In genomic region chr10:80526172-80526571, GRCm38 (mm10) we compare ENCODE assay signal across 10 mouse cellular contexts. TPM values are rescaled to one million over a fixed set of nuclear protein-coding genes. Genes with fewer than 3 reads are reported as not detected.
A peak's percentile ranks its signal among the peaks of the same experiment; 100 is the strongest.
DNase-seq lines count a peak whose midpoint lies in the region; ATAC-seq and TF ChIP-seq lines count a peak whose summit lies in the region.
"Had no signal": no experiment of that assay in that cellular context is flagged by ENCODE, and none has a peak within 500 bp of the region (broad histone marks: within the 10 kb centered on the region; RNA-seq: fewer than 3 reads in every experiment).

No protein-coding gene starts in this region.

- TF ChIP-seq CTCF in brain, embryonic 14.5 days (IDR thresholded peaks at IDR 0.05; ENCODE audit: borderline replicate concordance, extremely low read depth, insufficient read depth, insufficient read length) = no peak

- no peak overlapping the region for H3K4me3 ChIP-seq in heart, embryonic 14.5 days (ENCODE audit: control insufficient read depth in 1 of 2, insufficient read depth in 1 of 2, low read depth in 1 of 2, low read length in 2 of 2)
- H3K4me3 ChIP-seq in hindbrain, embryonic 13.5 days = peak overlapping the region; percentile 29
- H3K4me3 ChIP-seq in midbrain, embryonic 15.5 days = peak overlapping the region; percentile 22
- H3K4me3 ChIP-seq: layer of hippocampus, adult 2 months had no signal

- no peaks in the 10 kb centered on the region for H3K9me3 ChIP-seq in heart, embryonic 14.5 days (ENCODE audit: control insufficient read depth, low read length)
- H3K9me3 ChIP-seq in hindbrain, embryonic 13.5 days = no peaks in the 10 kb centered on the region
- no peaks in the 10 kb centered on the region for H3K9me3 ChIP-seq in midbrain, embryonic 15.5 days

- no peak for TF ChIP-seq POLR2A in brain, embryonic 14.5 days (IDR thresholded peaks at IDR 0.05; ENCODE audit: borderline replicate concordance, extremely low read depth, insufficient read depth, insufficient read length, poor library complexity, severe bottlenecking)

- H3K4me2 ChIP-seq in heart, embryonic 14.5 days (ENCODE audit: low read length) = no peak overlapping the region
- peak overlapping the region; percentile 47 for H3K4me2 ChIP-seq in hindbrain, embryonic 13.5 days
- H3K4me2 ChIP-seq in midbrain, embryonic 15.5 days = peak overlapping the region; percentile 36

- intact Hi-C loops in heart, postnatal 10 days (cut with DNase I) = no loop called here

- no peaks in the 10 kb centered on the region for H3K27me3 ChIP-seq in heart, embryonic 14.5 days (ENCODE audit: control insufficient read depth, insufficient read depth, low read length)
- H3K27me3 ChIP-seq in hindbrain, embryonic 13.5 days = peaks cover 11% of the 10 kb centered on the region; the same call in 1 of the 2 replicates
- H3K27me3 ChIP-seq in midbrain, embryonic 15.5 days (replicated peaks) = no peaks in the 10 kb centered on the region

- no peak for DNase-seq in heart, postnatal 10 days
- DNase-seq in brain, embryonic 14.5 days (ENCODE audit: low read depth) = peak; percentile 70
- no peak for DNase-seq in adrenal gland, postnatal 36 days
- no peak for DNase-seq in urinary bladder, postnatal 25 days (ENCODE audit: low spot score)
- no peak for DNase-seq in layer of hippocampus, adult 8-10 months (ENCODE audit: low spot score in 2 of 2)

- no peak overlapping the region for H3K9ac ChIP-seq in heart, embryonic 14.5 days (ENCODE audit: low read length)
- H3K9ac ChIP-seq in hindbrain, embryonic 13.5 days = 0 out of 2 replicates have a peak overlapping the region, but pooled peaks have one; percentile 53
- H3K9ac ChIP-seq in midbrain, embryonic 15.5 days = no peak overlapping the region

- H3K4me1 ChIP-seq in heart, embryonic 14.5 days (ENCODE audit: control insufficient read depth in 2 of 2, insufficient read depth in 2 of 2, low read length in 2 of 2) = 0 out of 4 replicates have a peak, but pooled peaks cover 0 to 3% of the 10 kb centered on the region in 2 experiments
- H3K4me1 ChIP-seq in hindbrain, embryonic 13.5 days (replicated peaks) = peaks cover 10% of the 10 kb centered on the region
- H3K4me1 ChIP-seq in midbrain, embryonic 15.5 days = 0 out of 2 replicates have a peak, but pooled peaks cover 5% of the 10 kb centered on the region

- no peaks in the 10 kb centered on the region for H3K36me3 ChIP-seq in heart, embryonic 14.5 days (ENCODE audit: control insufficient read depth, insufficient read depth, low read length)
- H3K36me3 ChIP-seq in hindbrain, embryonic 13.5 days = no peaks in the 10 kb centered on the region
- H3K36me3 ChIP-seq in midbrain, embryonic 15.5 days (replicated peaks) = no peaks in the 10 kb centered on the region

- 0 out of 2 replicates have a peak, but pooled peaks have one; percentile 29 for ATAC-seq in heart, embryonic 14.5 days (ENCODE audit: insufficient number of reproducible peaks, insufficient read depth, low FRiP score, low read depth)
- ATAC-seq in hindbrain, embryonic 13.5 days (ENCODE audit: low FRiP score) = peak; percentile 86
- ATAC-seq in midbrain, embryonic 15.5 days (replicated peaks) = peak; percentile 92

- H3K27ac ChIP-seq in heart, embryonic 14.5 days (replicated peaks in 1 of 2; ENCODE audit: control insufficient read depth in 1 of 2, insufficient read depth in 1 of 2, low read depth in 2 of 2, low read length in 2 of 2) = no peak overlapping the region
- no peak overlapping the region for H3K27ac ChIP-seq in hindbrain, embryonic 13.5 days
- no peak overlapping the region for H3K27ac ChIP-seq in midbrain, embryonic 15.5 days
- H3K27ac ChIP-seq: layer of hippocampus, adult 2 months had no signal

- 26% methylated on average over 9 of the region's 9 CpGs for WGBS in heart, embryonic 14.5 days
- 20% methylated on average over 9 of the region's 9 CpGs for WGBS in hindbrain, embryonic 13.5 days
- WGBS in midbrain, embryonic 15.5 days = 18% methylated on average over 9 of the region's 9 CpGs

RNA-seq across cellular contexts. Expression of gene Atp8b3, which starts 12.8 kb away (rescaled TPM):
- 0.08 and 0.09 TPM in 2 replicates for polyA plus RNA-seq in heart, embryonic 14.5 days (2014; fragmentation: Nextera tagmentation; extraction: Ambion mirVana)
- total RNA-seq in heart, postnatal 10 days (2021) = not detected
- polyA plus RNA-seq in brain, embryonic 14.5 days (2012; rRNA removed) = 0.76 and 0.86 TPM in 2 replicates
- polyA plus RNA-seq in hindbrain, embryonic 13.5 days (2015; fragmentation: Nextera tagmentation; extraction: Ambion mirVana) = 1.2 and 1.3 TPM in 2 replicates
- polyA plus RNA-seq in midbrain, embryonic 15.5 days (2015; fragmentation: Nextera tagmentation; extraction: Ambion mirVana) = 0.90 and 1.2 TPM in 2 replicates
- total RNA-seq in adrenal gland, postnatal 36 days (2021) = 1 to 10 TPM in 1 of 2 experiments, under 1 TPM in 1; 0.43 to 1.1 TPM
- 1 to 10 TPM in 1 of 4 experiments, under 1 TPM in 3; 0.11 to 1.2 (median 0.17) TPM for total RNA-seq in layer of hippocampus, adult 8-10 months (2022)

RNA-seq across cellular contexts. Expression of gene Onecut3, which starts 31.5 kb away (rescaled TPM):
- polyA plus RNA-seq in heart, embryonic 14.5 days (2014; fragmentation: Nextera tagmentation; extraction: Ambion mirVana) = not detected in 2 replicates
- total RNA-seq in heart, postnatal 10 days (2021) = not detected
- 5.0 and 10.9 TPM in 2 replicates for polyA plus RNA-seq in brain, embryonic 14.5 days (2012; rRNA removed)
- polyA plus RNA-seq in hindbrain, embryonic 13.5 days (2015; fragmentation: Nextera tagmentation; extraction: Ambion mirVana) = 2.1 and 2.5 TPM in 2 replicates
- polyA plus RNA-seq in midbrain, embryonic 15.5 days (2015; fragmentation: Nextera tagmentation; extraction: Ambion mirVana) = 1.9 and 2.6 TPM in 2 replicates
- not detected for total RNA-seq in adrenal gland, postnatal 36 days (2021)
- total RNA-seq in layer of hippocampus, adult 8-10 months (2022) = under 1 TPM in 1 of 4 experiments, not detected in 3; 0.06 TPM
- total RNA-seq: layer of hippocampus, adult 2 months; monocyte, adult 5-6 weeks had no signal

RNA-seq across cellular contexts. Expression of gene Rexo1, which starts 35.2 kb away (rescaled TPM):
- polyA plus RNA-seq in heart, embryonic 14.5 days (2014; fragmentation: Nextera tagmentation; extraction: Ambion mirVana) = 16.7 and 17.0 TPM in 2 replicates
- 10 to 100 TPM; 20.3 to 21.5 TPM for total RNA-seq in heart, postnatal 10 days (2021)
- polyA plus RNA-seq in brain, embryonic 14.5 days (2012; rRNA removed) = 59.9 and 72.0 TPM in 2 replicates
- polyA plus RNA-seq in hindbrain, embryonic 13.5 days (2015; fragmentation: Nextera tagmentation; extraction: Ambion mirVana) = 28.8 and 31.3 TPM in 2 replicates
- polyA plus RNA-seq in midbrain, embryonic 15.5 days (2015; fragmentation: Nextera tagmentation; extraction: Ambion mirVana) = 33.9 and 35.0 TPM in 2 replicates
- 10 to 100 TPM; 28.3 to 42.9 TPM for total RNA-seq in adrenal gland, postnatal 36 days (2021)
- total RNA-seq in layer of hippocampus, adult 8-10 months (2022) = 10 to 100 TPM; 45.3 to 53.2 (median 49.5) TPM

RNA-seq across cellular contexts. Expression of gene Klf16, which starts 50.9 kb away (rescaled TPM):
- polyA plus RNA-seq in heart, embryonic 14.5 days (2014; fragmentation: Nextera tagmentation; extraction: Ambion mirVana) = 3.5 and 5.0 TPM in 2 replicates
- 1 to 10 TPM; 5.9 to 6.9 TPM for total RNA-seq in heart, postnatal 10 days (2021)
- 12.2 and 15.9 TPM in 2 replicates for polyA plus RNA-seq in brain, embryonic 14.5 days (2012; rRNA removed)
- 4.6 and 4.9 TPM in 2 replicates for polyA plus RNA-seq in hindbrain, embryonic 13.5 days (2015; fragmentation: Nextera tagmentation; extraction: Ambion mirVana)
- 6.0 and 6.3 TPM in 2 replicates for polyA plus RNA-seq in midbrain, embryonic 15.5 days (2015; fragmentation: Nextera tagmentation; extraction: Ambion mirVana)
- 10 to 100 TPM; 13.6 to 14.1 TPM for total RNA-seq in adrenal gland, postnatal 36 days (2021)
- total RNA-seq in layer of hippocampus, adult 8-10 months (2022) = 10 to 100 TPM; 47.5 to 51.9 (median 49.3) TPM

Comparison
In these comparisons a context has a peak if more than half of its experiments do, and no peak if none do; other contexts are left out.
1. ATAC-seq: peak in every context shown above with its lines; median percentile 92 in midbrain, embryonic 15.5 days; 86 in hindbrain, embryonic 13.5 days; 29 in heart, embryonic 14.5 days.
2. H3K4me3 ChIP-seq: peak in hindbrain, embryonic 13.5 days (single experiment) and midbrain, embryonic 15.5 days (single experiment); none in heart, embryonic 14.5 days (0 of 2).